Mouse (Mus musculus) left cerebral cortex, adult 2 months (tissue): ENCODE data around the gene Foxd2. TPM values are rescaled to one million over a fixed set of nuclear protein-coding genes. Genes with fewer than 3 reads are reported as not detected.

Source experiments
- DNase-seq, 2 experiments: peaks; one replicate each; pipeline ENCODE4 v3.0.0; 2021 to 2022; ENCODE audit warnings: low spot score in 2 of 2, mixed read lengths in 1 of 2; ENCODE audit errors: extremely low spot score in 1 of 2
- H3K27ac ChIP-seq: fragments of 200-600 bp; 2 replicates; pipeline ENCODE4 v1.8.1; 2022
- H3K4me3 ChIP-seq: fragments of 200-600 bp; 2 replicates; pipeline ENCODE4 v1.8.1; 2022
- CTCF ChIP-seq: fragments of 200-600 bp; IDR thresholded peaks from 2 replicates; pipeline ENCODE4 v1.8.1; 2022; ENCODE audit warnings: antibody characterized with exemption, mild to moderate bottlenecking, moderate library complexity
- intact Hi-C: fragments of 180-260 bp; cut with DNase I; formaldehyde crosslinking; loops from one replicate; pipeline ENCODE4 v1.15.1; 2025
- total RNA-seq, 2 experiments: library from RNA; stranded (reverse); gene quantifications; 2 replicates each; pipeline ENCODE4 v1.2.3; 2021

The Foxd2 gene
- total RNA-seq, 2 experiments from 2014 or later, result 0.35 to 0.63 TPM

DNA sequence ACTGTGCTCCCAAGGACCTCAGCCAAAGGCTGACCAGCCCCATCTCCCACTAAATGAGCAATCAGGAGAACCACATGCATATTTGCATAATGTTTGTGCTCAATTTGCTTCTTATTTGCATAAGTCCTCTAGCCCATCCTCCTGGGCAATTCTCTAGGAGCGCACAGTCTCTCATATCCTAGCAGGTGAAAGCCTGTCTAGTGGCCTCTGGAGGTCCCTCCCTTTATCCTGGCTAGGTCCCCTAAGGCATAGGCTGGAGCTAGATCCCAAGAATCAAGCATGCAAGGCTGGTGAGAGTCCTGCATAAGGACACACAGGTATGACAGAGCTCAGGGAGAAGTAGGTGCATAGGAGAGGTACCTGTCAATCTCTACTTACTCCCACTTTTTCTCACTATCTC lies 26.4 kb downstream of the Foxd2 start:
- intact Hi-C loops, result no loop called here
- Histone ChIP-seq H3K27ac (no peak overlapping the region), H3K4me3 (no peak overlapping the region)
- no peak for DNase-seq
- no peak for TF ChIP-seq CTCF

DNA sequence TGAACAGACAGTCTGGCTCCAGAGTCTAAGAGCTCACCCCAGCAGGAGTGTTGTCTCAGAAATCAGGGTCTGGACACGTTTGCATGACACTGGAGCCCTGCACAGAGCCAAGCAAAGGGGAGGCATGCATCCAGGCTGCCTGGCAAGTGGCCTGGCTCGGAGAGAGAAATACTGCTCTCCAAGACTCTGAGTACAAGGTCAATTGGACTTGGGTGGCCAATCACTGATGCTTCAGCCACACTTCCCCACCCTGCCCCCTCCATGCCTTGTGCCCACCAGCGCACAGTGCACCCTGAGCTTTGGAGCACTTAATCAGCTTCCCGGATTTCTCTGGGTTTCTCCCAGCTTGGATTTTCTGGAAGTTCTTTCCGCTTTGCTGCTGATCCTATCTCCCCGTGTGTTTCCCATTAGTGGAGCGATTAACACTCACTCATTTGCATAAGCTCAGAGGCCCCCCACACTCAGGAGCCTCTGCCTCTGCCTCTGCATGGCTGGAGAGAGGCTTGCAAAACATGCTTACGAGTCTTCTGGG lies 32.2 kb downstream of the Foxd2 start:
- intact Hi-C loops, result no loop called here

DNA sequence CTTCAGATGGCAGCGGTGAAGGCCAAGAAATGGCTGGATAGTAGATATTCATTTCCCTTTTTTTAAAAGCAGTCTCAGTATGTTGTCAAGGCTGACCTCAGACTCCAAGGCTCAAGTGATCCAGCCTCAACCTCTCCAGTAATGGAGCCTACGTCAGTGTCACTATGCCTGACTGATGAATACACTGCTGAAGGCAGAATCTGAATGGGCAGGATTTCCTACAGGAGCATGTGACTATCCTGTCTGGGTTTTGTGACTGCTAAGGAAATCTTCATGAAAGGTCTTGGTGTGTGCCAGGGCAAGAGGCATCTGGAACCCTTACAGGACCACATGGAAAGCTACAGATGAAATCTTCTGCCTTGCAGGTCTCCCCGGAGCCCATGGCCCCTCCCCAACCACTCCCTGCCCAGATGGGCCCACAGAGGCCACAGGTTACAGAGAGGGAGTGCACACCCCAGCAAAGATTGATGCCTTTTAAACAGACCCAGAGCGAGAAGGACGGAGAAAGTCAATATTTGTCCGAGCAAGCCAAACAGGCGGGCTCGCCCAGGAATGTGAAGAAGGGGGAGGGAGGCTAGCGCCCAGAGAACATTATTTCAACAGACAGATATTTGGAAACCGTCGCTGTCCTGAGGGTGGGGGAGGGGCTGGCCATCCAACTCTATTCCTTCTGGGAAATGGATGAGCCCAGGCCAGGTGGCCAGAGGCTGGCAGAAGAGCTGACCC lies 38.7 kb downstream of the Foxd2 start:
- no peak overlapping the region for H3K27ac ChIP-seq
- intact Hi-C loops, result no loop called here
- TF ChIP-seq CTCF, result no peak
- H3K4me3 ChIP-seq, result no peak overlapping the region
- DNase-seq, result no peak

More for the DNA sequence above, 32.2 kb downstream of the Foxd2 start:
- no peak for DNase-seq
- no peak for TF ChIP-seq CTCF
- Histone ChIP-seq H3K27ac (no peak overlapping the region), H3K4me3 (no peak overlapping the region)

GRCm38 (mm10) chr4:114863166-114863565 lies 45.5 kb downstream of the Foxd2 start:
- H3K27ac ChIP-seq, result no peak overlapping the region
- TF ChIP-seq CTCF, result no peak
- no peak overlapping the region for H3K4me3 ChIP-seq
- intact Hi-C loops, result no loop called here
- no peak for DNase-seq

DNA sequence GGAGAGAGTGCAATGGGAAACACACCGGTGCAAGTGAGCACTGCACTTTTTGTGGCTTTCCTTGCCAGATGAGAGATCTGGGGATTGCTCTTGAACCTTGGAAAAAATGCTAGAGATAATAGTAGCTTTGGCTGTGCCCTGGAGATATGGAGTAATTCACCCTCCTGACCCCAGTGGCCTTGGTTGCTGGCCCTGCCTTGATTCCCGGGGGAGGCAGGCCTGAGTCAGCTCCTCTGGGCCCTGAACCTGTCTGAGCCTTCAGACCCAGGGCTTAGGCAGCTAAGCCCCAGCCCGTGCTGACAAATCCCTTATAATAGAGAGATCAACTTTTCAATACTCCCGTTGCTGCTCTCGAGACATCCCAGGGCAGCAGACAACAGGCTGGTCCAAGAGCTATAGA lies 50.2 kb downstream of the Foxd2 start:
- H3K4me3 ChIP-seq, result no peak overlapping the region
- no peak for DNase-seq
- TF ChIP-seq CTCF, result no peak
- no peak overlapping the region for H3K27ac ChIP-seq
- intact Hi-C loops, result no loop called here

Other genes starting within 250 kb of the Foxd2 start
- not detected for gene Gm12830, start 87.2 kb downstream of the Foxd2 start, total RNA-seq
- not detected for gene Foxe3, start 17.1 kb upstream of the Foxd2 start, total RNA-seq
- gene Cmpk1, start 78.4 kb upstream of the Foxd2 start, total RNA-seq, result 10 to 100 TPM; 74.5 to 79.6 TPM
- gene Stil, start 91.3 kb upstream of the Foxd2 start, total RNA-seq, result under 1 TPM; 0.36 to 0.98 TPM
- gene Tal1, start 147.6 kb upstream of the Foxd2 start, total RNA-seq, result 1 to 10 TPM; 1.5 TPM
- gene Pdzk1ip1, start 179.8 kb upstream of the Foxd2 start, total RNA-seq, result under 1 TPM in 1 of 2 experiments, not detected in 1; 0.75 TPM
- 10 to 100 TPM; 12.7 to 14.6 TPM for gene Cyp4x1, start 225.4 kb upstream of the Foxd2 start, total RNA-seq